Mouse (Mus musculus) lung, embryonic 15.5 days (tissue): ENCODE data around the gene Tanc1. TPM values are rescaled to one million over a fixed set of nuclear protein-coding genes. Genes with fewer than 3 reads are reported as not detected.

Source experiments
- ATAC-seq: fragments of 200-750 bp; cut with Nextera tagmentation; 2 replicates; pipeline ENCODE4 v1.8.0; 2017; ENCODE audit warnings: moderate number of reproducible peaks, borderline replicate concordance; ENCODE audit not compliant: low FRiP score, low TSS enrichment; ENCODE audit errors: extremely low read depth
- H3K27ac ChIP-seq: fragments of 300-500 bp; sonication (generic); 2 replicates; pipeline ENCODE4 v1.5.1; 2015; ENCODE audit warnings: moderate library complexity, mild to moderate bottlenecking, inconsistent platforms
- H3K27me3 ChIP-seq: fragments of 300-500 bp; sonication (generic); 2 replicates; pipeline ENCODE4 v1.6.1; 2015; ENCODE audit warnings: inconsistent platforms
- H3K36me3 ChIP-seq: fragments of 300-500 bp; sonication (generic); 2 replicates; pipeline ENCODE4 v1.6.1; 2015; ENCODE audit warnings: inconsistent platforms
- H3K4me1 ChIP-seq: fragments of 300-500 bp; sonication (generic); 2 replicates; pipeline ENCODE4 v1.6.1; 2015; ENCODE audit warnings: inconsistent platforms
- H3K4me2 ChIP-seq: fragments of 300-500 bp; sonication (generic); 2 replicates; pipeline ENCODE4 v1.6.1; 2015; ENCODE audit warnings: inconsistent platforms, mild to moderate bottlenecking, moderate library complexity
- H3K4me3 ChIP-seq: fragments of 300-500 bp; sonication (generic); 2 replicates; pipeline ENCODE4 v1.5.1; 2015; ENCODE audit warnings: mild to moderate bottlenecking, inconsistent platforms
- H3K9ac ChIP-seq: fragments of 300-500 bp; sonication (generic); 2 replicates; pipeline ENCODE4 v1.6.1; 2015; ENCODE audit warnings: inconsistent platforms
- H3K9me3 ChIP-seq: fragments of 300-500 bp; sonication (generic); 2 replicates; pipeline ENCODE4 v1.6.1; 2016; ENCODE audit warnings: inconsistent platforms
- WGBS: fragments of 180-500 bp; shearing (Covaris S2); methylation state at CpG from one replicate; pipeline ENCODE4 v1.1.7; 2015; 5-methylcytosine and 5-hydroxymethylcytosine counted together
- polyA plus RNA-seq: library from polyadenylated mRNA; unstranded; fragments of >200 nt; fragmentation: Nextera tagmentation; extraction: Ambion mirVana; gene quantifications from 2 replicates; pipeline ENCODE4 v1.2.1, GENCODE M21; 2015

Gene Tanc1
- polyA plus RNA-seq, 1 experiment from 2014 or later, result 33.9 TPM

- 40% methylated on average over 17 of the region's 17 CpGs for WGBS
- Histone ChIP-seq H3K27me3 (no peaks in the 10 kb centered on the region), H3K4me2 (no peak overlapping the region), H3K36me3 (no peaks in the 10 kb centered on the region), H3K4me1 (peaks cover 73% of the 10 kb centered on the region), H3K27ac (no peak overlapping the region), H3K9me3 (no peaks in the 10 kb centered on the region), H3K4me3 (no peak overlapping the region), H3K9ac (no peak overlapping the region)
- ATAC-seq, result no peak
These were observed 63.6 kb downstream of the Tanc1 start for GRCm38 (mm10) chr2:59675270-59675995.

DNA sequence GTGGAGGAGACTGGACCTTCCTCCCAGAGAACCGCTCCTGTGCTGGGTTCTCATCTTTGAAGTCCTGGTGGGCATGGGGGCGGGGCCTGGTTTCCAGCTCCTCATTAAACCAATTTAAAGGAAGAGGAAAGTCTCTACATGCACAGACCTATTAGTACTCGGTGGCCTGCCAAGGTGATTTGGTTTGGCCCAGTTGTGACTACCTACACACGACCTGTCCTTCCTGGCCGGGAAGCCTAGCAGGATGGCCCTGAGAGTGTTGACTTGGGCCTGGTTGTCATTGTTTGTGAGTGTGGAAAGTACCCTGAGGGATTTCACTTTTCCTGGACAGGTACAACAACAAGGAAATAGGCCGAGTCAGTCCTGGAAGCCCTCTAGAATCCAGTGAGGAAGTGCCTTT, 64.2 kb downstream of the Tanc1 start:
- ATAC-seq, result no peak
- Histone ChIP-seq H3K36me3 (no peaks in the 10 kb centered on the region), H3K27me3 (no peaks in the 10 kb centered on the region), H3K4me1 (peaks cover 71% of the 10 kb centered on the region), H3K9me3 (no peaks in the 10 kb centered on the region), H3K4me2 (no peak overlapping the region), H3K4me3 (no peak overlapping the region), H3K9ac (no peak overlapping the region), H3K27ac (no peak overlapping the region; the same call in 1 of the 2 replicates)
- WGBS, result 67% methylated on average over 6 of the region's 6 CpGs

DNA sequence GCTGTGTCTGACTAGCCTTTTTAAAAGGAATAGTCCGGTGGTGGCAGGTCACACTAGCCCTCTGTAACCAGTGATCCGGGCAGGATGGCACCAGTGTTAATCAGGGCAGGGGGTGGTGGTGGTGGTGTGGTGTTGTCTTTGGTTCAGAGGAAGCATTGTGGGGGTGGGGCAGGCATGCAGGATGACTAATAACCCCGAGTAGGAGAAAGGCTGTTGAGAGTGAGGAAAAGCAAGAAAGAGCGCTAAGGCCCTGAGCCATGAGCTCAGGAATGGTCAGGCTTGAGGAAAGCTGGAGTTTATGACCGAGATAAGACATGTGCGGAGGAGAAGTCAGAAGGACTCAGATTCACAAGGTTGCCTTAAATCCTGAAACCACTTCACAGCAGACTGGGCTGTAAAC, 64.6 kb downstream of the Tanc1 start:
- H3K27ac ChIP-seq, result peak overlapping the region; percentile 27; the same call in 1 of the 2 replicates
- no peaks in the 10 kb centered on the region for H3K36me3 ChIP-seq
- peaks cover 68% of the 10 kb centered on the region for H3K4me1 ChIP-seq
- H3K27me3 ChIP-seq, result no peaks in the 10 kb centered on the region
- no peak overlapping the region for H3K9ac ChIP-seq
- H3K4me2 ChIP-seq, result no peak overlapping the region
- WGBS, result 51% methylated on average over 6 of the region's 6 CpGs
- ATAC-seq, result no peak
- H3K9me3 ChIP-seq, result no peaks in the 10 kb centered on the region
- H3K4me3 ChIP-seq, result no peak overlapping the region

DNA sequence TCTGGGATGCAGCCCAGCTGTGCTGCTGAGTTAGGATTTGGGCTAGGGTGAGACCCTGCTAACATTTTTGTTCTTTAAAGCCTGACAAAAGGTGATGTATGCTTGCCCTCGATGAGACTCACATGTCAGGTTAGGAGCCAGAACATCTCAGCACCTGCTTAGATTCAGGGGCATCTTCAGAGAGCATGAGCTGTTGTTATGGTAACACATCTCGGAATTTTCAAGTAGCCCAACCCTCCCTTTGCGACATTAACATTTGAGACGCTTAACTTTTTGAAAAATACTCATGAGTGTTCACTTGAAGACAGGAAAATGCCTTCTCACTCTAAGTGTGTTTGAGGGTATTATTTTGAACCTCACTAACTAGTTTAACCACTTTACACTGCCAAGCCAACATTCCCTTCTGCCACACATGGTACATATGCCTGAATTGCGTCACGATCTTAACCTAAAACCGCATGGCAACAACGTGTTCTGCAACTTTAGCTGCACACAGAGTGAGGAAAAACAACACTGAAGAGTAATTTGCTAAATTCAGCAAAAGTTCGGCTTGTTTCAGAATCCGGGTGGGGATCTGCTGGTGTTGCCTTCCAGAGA, 67.7 kb downstream of the Tanc1 start:
- 58% methylated on average over 10 of the region's 10 CpGs for WGBS
- Histone ChIP-seq H3K36me3 (no peaks in the 10 kb centered on the region), H3K4me3 (no peak overlapping the region), H3K4me2 (no peak overlapping the region), H3K4me1 (peaks cover 46% of the 10 kb centered on the region), H3K27me3 (no peaks in the 10 kb centered on the region), H3K9ac (no peak overlapping the region), H3K9me3 (no peaks in the 10 kb centered on the region), H3K27ac (peak overlapping the region; percentile 82)
- ATAC-seq, result peak; percentile 60; the same call in 1 of the 2 replicates

DNA sequence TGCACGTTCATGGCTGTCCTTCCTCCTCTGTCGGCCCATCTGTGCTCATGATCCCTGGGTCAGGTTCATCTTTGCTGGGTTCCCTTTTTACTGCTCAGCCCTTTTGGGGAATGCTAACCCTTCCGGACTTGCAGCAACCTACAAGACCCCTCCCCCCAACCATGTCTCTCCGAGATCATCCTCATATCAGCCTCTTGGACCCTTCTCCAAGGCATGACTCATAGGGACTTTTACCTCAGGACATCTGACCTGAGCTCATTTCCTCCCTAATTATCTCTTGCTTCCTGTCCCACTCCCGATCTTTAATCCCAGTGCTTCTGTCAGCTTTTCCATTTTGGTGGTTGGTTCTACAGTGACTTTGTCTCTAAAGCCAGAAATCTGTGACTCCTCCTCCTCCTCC, 68.9 kb downstream of the Tanc1 start:
- ATAC-seq, result no peak
- Histone ChIP-seq H3K4me3 (no peak overlapping the region), H3K27ac (peak overlapping the region; percentile 82; the same call in 1 of the 2 replicates), H3K4me1 (peaks cover 35% of the 10 kb centered on the region), H3K4me2 (no peak overlapping the region), H3K9me3 (no peaks in the 10 kb centered on the region), H3K9ac (no peak overlapping the region), H3K27me3 (no peaks in the 10 kb centered on the region), H3K36me3 (no peaks in the 10 kb centered on the region)
- 69% methylated on average over 5 of the region's 5 CpGs for WGBS

DNA sequence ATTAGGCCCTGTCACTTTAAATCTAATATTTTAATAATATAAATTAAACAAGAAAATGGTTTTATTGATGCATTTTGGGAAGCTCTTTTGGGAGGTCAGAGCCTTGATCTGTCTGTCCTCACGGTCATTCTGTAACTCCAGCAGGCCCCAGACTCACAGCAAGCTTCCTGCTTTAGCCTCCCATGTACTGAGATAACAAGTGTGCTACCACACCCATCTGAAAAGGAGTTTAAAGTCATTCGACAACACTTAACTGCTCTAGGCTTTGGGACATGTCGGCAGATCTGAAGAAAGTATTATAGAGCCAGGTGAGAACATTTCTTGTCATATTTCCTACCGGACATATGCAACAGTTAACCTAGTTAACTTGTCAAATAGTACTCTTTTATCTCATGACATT, 69.3 kb downstream of the Tanc1 start:
- no peak overlapping the region for H3K4me3 ChIP-seq
- H3K27me3 ChIP-seq, result no peaks in the 10 kb centered on the region
- no peak overlapping the region for H3K9ac ChIP-seq
- no peak overlapping the region for H3K4me2 ChIP-seq
- ATAC-seq, result no peak
- no peak overlapping the region for H3K27ac ChIP-seq
- 71% methylated on average over 4 of the region's 4 CpGs for WGBS
- peaks cover 32% of the 10 kb centered on the region for H3K4me1 ChIP-seq
- H3K9me3 ChIP-seq, result no peaks in the 10 kb centered on the region
- no peaks in the 10 kb centered on the region for H3K36me3 ChIP-seq

GRCm38 (mm10) chr2:59684864-59685605, 73.2 kb downstream of the Tanc1 start:
- WGBS, result 79% methylated on average over 16 of the region's 16 CpGs
- Histone ChIP-seq H3K9me3 (no peaks in the 10 kb centered on the region), H3K9ac (no peak overlapping the region), H3K27me3 (no peaks in the 10 kb centered on the region), H3K4me1 (peaks cover 11% of the 10 kb centered on the region), H3K36me3 (no peaks in the 10 kb centered on the region), H3K4me3 (no peak overlapping the region), H3K4me2 (no peak overlapping the region), H3K27ac (no peak overlapping the region)
- ATAC-seq, result no peak

DNA sequence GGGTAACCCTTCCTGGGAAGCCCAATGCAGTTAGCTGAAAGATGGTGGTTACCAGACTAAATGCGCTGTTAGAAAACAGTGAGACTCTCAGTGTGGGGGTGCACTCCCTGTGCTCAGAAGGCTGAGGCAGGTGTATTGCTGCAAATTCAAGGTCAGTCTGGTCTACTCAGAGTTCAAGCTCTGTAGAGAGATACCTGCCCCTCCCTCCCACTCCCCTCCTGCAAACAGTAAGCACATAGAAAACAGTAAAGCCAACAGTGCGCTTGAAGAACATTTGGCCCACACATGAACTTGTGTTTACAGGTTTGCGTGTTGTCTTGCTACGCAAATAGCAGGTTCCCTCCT, 73.7 kb downstream of the Tanc1 start:
- Histone ChIP-seq H3K4me3 (no peak overlapping the region), H3K36me3 (no peaks in the 10 kb centered on the region), H3K4me2 (no peak overlapping the region), H3K27me3 (no peaks in the 10 kb centered on the region), H3K9ac (no peak overlapping the region), H3K27ac (no peak overlapping the region), H3K9me3 (no peaks in the 10 kb centered on the region), H3K4me1 (peaks cover 6% of the 10 kb centered on the region)
- ATAC-seq, result no peak
- WGBS, result 97% methylated on average over 4 of the region's 4 CpGs

DNA sequence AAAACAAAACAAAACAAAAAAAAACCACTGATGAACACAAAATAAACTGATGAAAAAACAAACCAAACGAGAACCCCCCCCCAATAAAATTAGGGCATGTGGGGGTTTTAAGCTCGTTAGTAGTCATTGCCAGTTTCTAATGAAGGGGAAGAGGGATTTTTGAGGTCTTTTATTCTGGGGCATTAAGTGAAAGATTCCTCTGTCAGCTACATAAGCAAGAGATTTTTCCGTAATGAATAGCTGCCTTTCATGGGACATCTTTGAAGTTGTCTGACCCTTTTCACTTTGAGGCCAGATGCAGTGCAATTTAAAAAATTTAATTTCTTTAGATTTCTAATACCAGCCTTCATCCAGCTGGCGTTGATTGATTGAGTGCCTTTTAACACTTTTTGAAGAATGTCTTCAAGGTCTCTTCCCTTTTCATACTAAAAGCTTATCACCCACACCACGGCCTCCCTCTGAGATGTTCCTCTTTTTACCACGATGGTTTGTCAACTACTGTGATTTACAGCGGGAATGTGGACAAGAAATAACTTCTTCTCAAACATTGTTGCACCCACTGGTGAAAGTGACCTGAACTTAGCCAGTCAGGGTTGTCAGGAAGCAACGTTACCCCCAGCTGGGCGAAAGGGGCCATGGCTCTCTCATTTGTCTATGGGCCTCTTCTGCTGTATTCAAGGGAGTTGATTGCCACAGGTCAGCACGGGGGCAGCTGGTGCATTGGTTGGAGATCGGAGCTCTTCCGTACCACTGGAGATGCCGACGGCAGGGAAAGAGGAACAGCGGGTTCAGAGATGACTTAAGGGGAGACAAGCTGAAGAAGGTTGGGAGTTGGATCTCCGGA, 76.6 kb downstream of the Tanc1 start:
- H3K4me1 ChIP-seq, result peaks cover 14% of the 10 kb centered on the region
- no peaks in the 10 kb centered on the region for H3K36me3 ChIP-seq
- no peak overlapping the region for H3K9ac ChIP-seq
- no peaks in the 10 kb centered on the region for H3K27me3 ChIP-seq
- H3K9me3 ChIP-seq, result no peaks in the 10 kb centered on the region
- H3K27ac ChIP-seq, result no peak overlapping the region
- no peak overlapping the region for H3K4me3 ChIP-seq
- no peak overlapping the region for H3K4me2 ChIP-seq
- no peak for ATAC-seq
- WGBS, result 52% methylated on average over 16 of the region's 16 CpGs

- WGBS, result 29% methylated on average over 4 of the region's 4 CpGs
- Histone ChIP-seq H3K36me3 (no peaks in the 10 kb centered on the region), H3K9ac (no peak overlapping the region), H3K4me2 (no peak overlapping the region), H3K27ac (no peak overlapping the region), H3K9me3 (no peaks in the 10 kb centered on the region), H3K4me3 (no peak overlapping the region), H3K4me1 (peaks cover 17% of the 10 kb centered on the region), H3K27me3 (no peaks in the 10 kb centered on the region)
- no peak for ATAC-seq
These were observed 79.3 kb downstream of the Tanc1 start for GRCm38 (mm10) chr2:59691112-59691511.

DNA sequence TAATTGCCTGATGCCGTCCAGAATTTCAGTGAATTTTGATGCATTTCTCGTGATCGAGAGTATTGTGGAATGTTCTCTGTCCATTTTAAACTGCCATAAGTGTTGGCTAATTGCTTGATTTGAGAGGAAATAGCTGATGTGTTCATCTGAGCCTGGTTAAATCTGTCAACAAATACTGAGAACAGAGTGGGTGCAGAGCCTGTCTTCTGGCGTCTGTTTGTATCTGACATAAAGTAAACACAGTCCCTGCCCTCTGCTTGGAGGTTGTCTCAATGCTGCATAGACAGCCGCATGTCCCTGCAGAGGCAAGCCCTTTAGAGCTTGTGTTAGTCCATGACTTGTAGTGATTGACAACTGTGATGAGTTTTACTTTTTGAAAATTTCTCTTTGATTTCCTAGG, 81.6 kb downstream of the Tanc1 start:
- Histone ChIP-seq H3K4me2 (no peak overlapping the region), H3K27me3 (no peaks in the 10 kb centered on the region), H3K9ac (no peak overlapping the region), H3K27ac (no peak overlapping the region), H3K36me3 (no peaks in the 10 kb centered on the region), H3K9me3 (no peaks in the 10 kb centered on the region), H3K4me3 (no peak overlapping the region), H3K4me1 (peaks cover 36% of the 10 kb centered on the region)
- peak; percentile 61; the same call in 1 of the 2 replicates for ATAC-seq
- WGBS, result 20% methylated on average over 5 of the region's 5 CpGs
